Mouse (Mus musculus) embryonic facial prominence, embryonic 13.5 days (tissue): ENCODE data around the gene Pter. TPM values are rescaled to one million over a fixed set of nuclear protein-coding genes. Genes with fewer than 3 reads are reported as not detected.

Source experiments
- polyA plus RNA-seq: library from polyadenylated mRNA; unstranded; fragments of >200 nt; fragmentation: Nextera tagmentation; extraction: Ambion mirVana; gene quantifications from 2 replicates; pipeline ENCODE4 v1.2.1, GENCODE M21; 2015

The Pter gene
- polyA plus RNA-seq, 1 experiment from 2014 or later: 16.2 TPM

Other genes with a start within 250 kb of the Pter start
- 0.49 and 0.73 TPM in 2 replicates for gene C1ql3, start 87.8 kb downstream of the Pter start, polyA plus RNA-seq